Mouse (Mus musculus): ENCODE data around the gene Gm5580.
"Not testable (repeated sequence)": the region's sequence is repeated elsewhere in the genome, so short reads cannot be mapped to it uniquely, and the experiment has no call there.

The Gm5580 gene

DNA sequence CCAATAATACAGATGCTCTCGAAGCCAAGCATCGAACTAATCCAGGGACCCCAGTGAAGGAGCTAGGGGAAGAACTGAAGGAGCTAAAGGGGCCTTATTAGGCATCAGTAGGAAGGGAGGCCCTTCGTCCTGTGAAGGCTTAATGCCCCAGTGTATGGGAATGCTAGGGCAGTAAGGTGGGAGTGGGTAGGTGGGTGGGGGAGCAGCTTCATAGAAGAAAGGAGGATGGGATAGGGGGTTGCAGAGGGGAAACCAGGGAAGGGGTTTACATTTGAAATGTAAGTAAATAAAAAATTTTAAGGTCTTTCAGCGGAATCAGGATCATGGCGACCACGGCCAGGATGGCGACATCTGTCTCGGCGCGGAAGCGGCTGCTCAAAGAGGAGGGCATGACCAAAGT is at the start of gene Gm5580:
TSS of gene Gm5580 (plus strand) at position 301 of the 400 bp plus-strand sequence.
- DNase-seq (ENCODE audit: low read depth in 1 of 2, low spot score in 2 of 2), result not testable (repeated sequence)

DNA sequence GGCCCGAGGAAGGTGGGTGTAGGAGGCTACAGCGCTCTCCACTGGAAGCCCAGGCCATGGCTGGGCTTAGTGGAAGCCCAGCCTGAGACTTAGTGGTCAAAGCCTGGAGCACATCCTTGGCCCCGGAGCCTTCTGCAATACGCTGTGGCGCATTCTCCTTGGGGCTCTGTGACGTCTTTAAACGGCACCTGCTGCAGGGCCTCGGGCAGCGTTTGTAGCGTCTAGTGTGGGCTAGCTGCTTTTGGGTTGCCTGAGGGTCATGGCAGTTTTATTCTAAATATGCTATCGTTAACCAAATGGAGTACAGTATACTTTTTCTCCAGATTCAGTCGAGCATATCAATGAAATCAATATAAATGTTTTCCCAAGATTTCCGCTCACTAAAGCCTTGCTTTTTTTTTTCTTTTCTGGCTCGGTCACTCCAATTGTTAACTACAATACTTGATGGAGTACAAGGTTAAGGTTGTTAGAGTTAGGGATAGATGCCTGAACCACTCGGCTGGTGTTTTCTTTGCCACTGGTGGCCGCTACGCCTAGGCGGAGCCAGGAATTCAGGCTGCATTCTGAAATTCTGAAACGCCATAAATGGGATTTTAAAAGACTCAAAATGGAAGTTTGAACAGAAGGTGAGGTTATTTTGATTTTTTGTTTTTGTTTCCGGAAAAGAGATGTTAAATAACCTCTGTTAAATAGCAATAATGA is 44.5 kb upstream of the Gm5580 start, which contains the start of gene Olfr212:
TSS of gene Olfr212 (plus strand) at position 215 of the 702 bp plus-strand sequence.
- DNase-seq (ENCODE audit: low read depth in 1 of 2, low spot score in 2 of 2), result not testable (repeated sequence)

DNA sequence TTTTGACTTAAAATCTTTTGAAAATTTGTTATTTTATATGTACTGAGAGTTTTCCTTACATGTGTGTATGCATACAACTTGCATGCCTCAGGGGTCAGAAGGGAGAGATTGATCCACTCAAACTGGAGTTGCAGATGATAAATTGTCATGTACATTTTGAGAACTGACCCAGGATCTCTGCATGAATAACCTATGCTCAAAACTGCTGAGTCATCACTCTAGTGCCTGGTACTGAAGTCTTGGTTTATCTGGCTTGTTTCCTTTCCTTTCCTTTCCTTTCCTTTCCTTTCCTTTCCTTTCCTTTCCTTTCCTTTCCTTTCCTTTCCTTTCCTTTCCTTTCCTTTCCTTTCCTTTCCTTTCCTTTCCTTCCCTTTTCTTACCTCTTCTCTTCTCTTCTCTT is 36.1 kb upstream of the Gm5580 start:
- no peak for DNase-seq (ENCODE audit: low read depth in 1 of 2, low spot score in 2 of 2)

- no peak for DNase-seq (ENCODE audit: low read depth in 1 of 2, low spot score in 2 of 2)
Observed at GRCm38 (mm10) chr6:116538156-116538555, 12.8 kb upstream of the Gm5580 start, which contains the start of gene Olfr213. Gene Olfr213, plus strand, starts transcription at chr6:116538456.

GRCm38 (mm10) chr6:116542500-116542899 is 8.4 kb upstream of the Gm5580 start:
- DNase-seq (ENCODE audit: low read depth in 1 of 2, low spot score in 2 of 2), result no peak

DNA sequence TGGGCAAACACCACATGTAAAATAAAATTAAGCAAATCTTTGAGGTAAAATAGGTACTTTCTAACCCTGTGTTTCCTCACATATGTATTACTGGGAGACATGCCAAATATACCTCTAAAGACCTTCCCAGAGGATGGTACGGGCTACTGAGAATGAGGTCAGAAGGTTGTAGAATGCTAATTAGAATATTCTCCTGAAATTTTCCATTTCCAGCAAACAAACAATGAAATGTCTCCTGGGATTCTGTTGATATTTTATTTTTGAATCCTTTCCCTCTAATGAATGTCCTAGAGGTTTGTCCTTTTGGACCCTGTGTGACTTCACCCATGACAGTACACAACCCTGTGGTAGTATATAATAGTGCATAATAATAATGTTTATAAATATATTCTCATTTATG is 3.0 kb downstream of the Gm5580 start, which contains the start of gene Olfr214:
TSS of gene Olfr214 (plus strand) at position 301 of the 400 bp plus-strand sequence.
- no peak for DNase-seq (ENCODE audit: low read depth in 1 of 2, low spot score in 2 of 2)

DNA sequence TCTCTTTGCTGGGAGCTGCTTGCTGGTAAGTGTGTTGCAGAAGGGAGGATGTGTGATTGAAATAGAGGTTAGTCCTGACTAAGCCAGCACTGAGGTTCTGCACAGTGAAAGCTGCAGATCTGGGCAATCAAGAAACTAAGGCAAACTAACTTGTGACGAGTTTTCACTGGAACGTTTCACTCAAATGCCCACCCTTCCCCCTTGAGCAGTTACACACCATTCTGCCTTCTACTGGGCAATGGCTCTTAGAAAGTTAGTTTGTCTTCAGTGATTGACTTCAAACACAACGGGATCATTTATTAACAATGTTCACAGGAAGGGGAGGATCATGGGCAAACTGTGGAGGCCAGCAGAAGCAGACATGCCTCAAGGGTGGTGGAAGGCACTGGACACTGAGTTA is 4.0 kb downstream of the Gm5580 start:
- DNase-seq (ENCODE audit: low read depth in 1 of 2, low spot score in 2 of 2), result no peak

DNA sequence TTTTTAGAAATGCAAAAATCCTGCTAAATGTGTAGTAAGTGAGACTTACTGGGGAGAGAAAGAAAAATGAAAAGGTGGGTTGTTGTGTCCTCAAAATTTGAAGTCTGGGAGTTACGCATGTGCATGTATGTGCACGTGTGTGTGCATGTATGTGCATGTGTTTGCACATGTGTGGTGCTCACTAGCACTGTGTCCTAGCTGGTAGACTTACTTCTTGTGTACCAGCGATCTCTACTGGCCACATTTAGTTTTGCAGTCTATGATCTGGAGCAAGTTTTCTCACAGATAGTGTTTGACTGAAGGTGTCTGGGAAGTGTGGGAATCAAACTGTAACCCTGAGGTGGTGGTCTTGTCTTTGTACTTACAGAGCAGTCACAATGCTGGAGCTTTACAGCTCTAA is 18.9 kb downstream of the Gm5580 start:
- DNase-seq (ENCODE audit: low read depth in 1 of 2, low spot score in 2 of 2), result peak; percentile 16 to 24

DNA sequence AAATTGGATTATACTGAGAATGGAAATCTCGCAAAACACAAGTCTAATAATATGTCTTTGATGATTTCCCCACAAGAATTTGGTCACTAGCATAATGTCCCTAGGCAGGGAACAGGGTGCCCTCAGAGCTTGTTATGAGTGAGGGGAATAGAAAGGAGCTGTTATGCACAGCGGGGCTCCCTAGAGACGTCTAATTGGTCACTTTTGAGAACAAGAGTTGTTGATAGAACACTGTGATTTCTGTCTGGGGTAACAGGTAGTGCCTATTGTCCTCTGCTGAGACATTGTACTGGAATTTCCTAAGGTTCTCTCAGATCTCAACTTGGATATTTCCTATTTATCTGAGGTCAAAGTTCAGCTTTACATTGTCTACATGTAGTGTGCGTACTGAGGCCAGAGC is 33.2 kb downstream of the Gm5580 start, which contains the start of gene Olfr215:
TSS of gene Olfr215 (minus strand) at position 101 of the 400 bp plus-strand sequence.
- no peak for DNase-seq (ENCODE audit: low read depth in 1 of 2, low spot score in 2 of 2)

- DNase-seq (ENCODE audit: low read depth in 1 of 2, low spot score in 2 of 2), result not testable (repeated sequence)
Observed at GRCm38 (mm10) chr6:116600969-116601368, 50.0 kb downstream of the Gm5580 start.

Data from monocyte, adult 2 months (primary cell).